Mouse (Mus musculus) cerebellum, adult 9-10 months (tissue): ENCODE measurements at regions not wholly inside any gene's neighbourhood (a gene's known extent, or its start where the extent isn't known, plus 50 kb on each side); places are given as distances from the start of the nearest gene placed in this dataset.

Experiments used
- DNase-seq: peaks from one replicate; pipeline ENCODE4 v3.0.0; 2022

- no peak for DNase-seq
Observed at GRCm38 (mm10) chr8:12504240-12504639, 68.6 kb upstream of the Spaca7 start.

- DNase-seq: no peak
Observed at GRCm38 (mm10) chr8:12504777-12505176, 68.1 kb upstream of the Spaca7 start.

GRCm38 (mm10) chr8:12510233-12510632 is 62.6 kb upstream of the Spaca7 start:
- no peak for DNase-seq

GRCm38 (mm10) chr8:12513042-12513441 is 59.8 kb upstream of the Spaca7 start:
- DNase-seq: no peak

- no peak for DNase-seq
Observed at GRCm38 (mm10) chr8:12514138-12514537, 58.7 kb upstream of the Spaca7 start.

- DNase-seq: no peak
Observed at GRCm38 (mm10) chr8:12521636-12522035, 51.2 kb upstream of the Spaca7 start.
